ENCODE assay signal across 9 mouse cellular contexts in genomic region chr17:74323844-74324243, GRCm38 (mm10). TPM values are rescaled to one million over a fixed set of nuclear protein-coding genes. Genes with fewer than 3 reads are reported as not detected.
DNase-seq lines count a peak whose midpoint lies in the region; ATAC-seq and TF ChIP-seq lines count a peak whose summit lies in the region.
"Had no signal": no experiment of that assay in that cellular context is flagged by ENCODE, and none has a peak within 500 bp of the region (broad histone marks: within the 10 kb centered on the region; RNA-seq: fewer than 3 reads in every experiment).

TSS of gene Dpy30 (minus strand) at chr17:74323944.

- H3K4me1 ChIP-seq in forebrain, embryonic 11.5 days (replicated peaks; ENCODE audit: control insufficient read depth, insufficient read depth, low read length): no peaks in the 10 kb centered on the region
- H3K4me1 ChIP-seq in limb, embryonic 14.5 days (ENCODE audit: control insufficient read depth, insufficient read depth, low read length): no peaks in the 10 kb centered on the region
- no peaks in the 10 kb centered on the region for H3K4me1 ChIP-seq in stomach, embryonic 14.5 days (ENCODE audit: control insufficient read depth, insufficient read depth, low read length)

- H3K4me2 ChIP-seq in forebrain, embryonic 11.5 days (ENCODE audit: low read depth, low read length, severe bottlenecking): no peak within 1 kb of the TSS
- no peak within 1 kb of the TSS for H3K4me2 ChIP-seq in limb, embryonic 14.5 days (replicated peaks; ENCODE audit: low read depth, low read length, severe bottlenecking)
- H3K4me2 ChIP-seq in stomach, embryonic 14.5 days (replicated peaks; ENCODE audit: low read depth, low read length): no peak within 1 kb of the TSS

- DNase-seq in urinary bladder, adult 2 months (ENCODE audit: low spot score): no peak
- no peak for DNase-seq in urinary bladder, postnatal 36 days (ENCODE audit: low spot score in 2 of 2)
- no peak for DNase-seq in forebrain, embryonic 11.5 days (ENCODE audit: low spot score)
- no peak for DNase-seq in heart, postnatal 4 days
- DNase-seq in limb, embryonic 14.5 days (ENCODE audit: low spot score): no peak
- DNase-seq in embryo, embryonic 10.5 days (ENCODE audit: low spot score): no peak
- DNase-seq in spleen, postnatal 14 days (ENCODE audit: low spot score in 2 of 2): no peak

- H3K9ac ChIP-seq in forebrain, embryonic 11.5 days (ENCODE audit: low read length): no peak within 1 kb of the TSS
- H3K9ac ChIP-seq in limb, embryonic 14.5 days (ENCODE audit: low read depth, low read length, severe bottlenecking): no peak within 1 kb of the TSS
- H3K9ac ChIP-seq in stomach, embryonic 14.5 days (replicated peaks; ENCODE audit: low read depth, low read length): no peak within 1 kb of the TSS

- H3K36me3 ChIP-seq in forebrain, embryonic 11.5 days (ENCODE audit: control insufficient read depth, insufficient read depth, low read length): no peaks in the 10 kb centered on the region
- no peaks in the 10 kb centered on the region for H3K36me3 ChIP-seq in limb, embryonic 14.5 days (ENCODE audit: control insufficient read depth, insufficient read depth, low read length)
- H3K36me3 ChIP-seq in stomach, embryonic 14.5 days (ENCODE audit: control insufficient read depth, insufficient read depth, low read length): no peaks in the 10 kb centered on the region

- no peaks in the 10 kb centered on the region for H3K27me3 ChIP-seq in forebrain, embryonic 11.5 days (ENCODE audit: control insufficient read depth, insufficient read depth, low read length)
- no peaks in the 10 kb centered on the region for H3K27me3 ChIP-seq in limb, embryonic 14.5 days (ENCODE audit: control insufficient read depth, insufficient read depth, low read length)
- H3K27me3 ChIP-seq in stomach, embryonic 14.5 days (ENCODE audit: control insufficient read depth, insufficient read depth, low read length): no peaks in the 10 kb centered on the region

- no peak within 1 kb of the TSS for H3K27ac ChIP-seq in forebrain, embryonic 11.5 days (ENCODE audit: low read depth, low read length)
- H3K27ac ChIP-seq in limb, embryonic 14.5 days (replicated peaks; ENCODE audit: low read depth, low read length): no peak within 1 kb of the TSS
- H3K27ac ChIP-seq in stomach, embryonic 14.5 days (ENCODE audit: low read length): no peak within 1 kb of the TSS

- WGBS in forebrain, embryonic 11.5 days: 78% methylated on average over 2 of the region's 2 CpGs
- 71% methylated on average over 2 of the region's 2 CpGs for WGBS in limb, embryonic 14.5 days
- 76% methylated on average over 2 of the region's 2 CpGs for WGBS in stomach, embryonic 14.5 days

- TF ChIP-seq POLR2A in limb, embryonic 14.5 days (IDR thresholded peaks at IDR 0.05; ENCODE audit: borderline replicate concordance, extremely low read depth, insufficient read depth, insufficient read length): no peak

- H3K4me3 ChIP-seq in forebrain, embryonic 11.5 days (ENCODE audit: low read depth, low read length): no peak within 1 kb of the TSS
- no peak within 1 kb of the TSS for H3K4me3 ChIP-seq in limb, embryonic 14.5 days (replicated peaks; ENCODE audit: low read length)
- H3K4me3 ChIP-seq in stomach, embryonic 14.5 days (ENCODE audit: low read depth, low read length): no peak within 1 kb of the TSS
- H3K4me3 ChIP-seq: erythroblast, embryonic 14.5 days had no signal

- H3K9me3 ChIP-seq in forebrain, embryonic 11.5 days (ENCODE audit: control insufficient read depth, low read length): no peaks in the 10 kb centered on the region
- H3K9me3 ChIP-seq in limb, embryonic 14.5 days (ENCODE audit: control insufficient read depth, low read length): no peaks in the 10 kb centered on the region
- no peaks in the 10 kb centered on the region for H3K9me3 ChIP-seq in stomach, embryonic 14.5 days (ENCODE audit: control insufficient read depth, low read depth, low read length)

- ATAC-seq in forebrain, embryonic 11.5 days (replicated peaks; ENCODE audit: low FRiP score): no peak
- no peak for ATAC-seq in limb, embryonic 14.5 days (ENCODE audit: low FRiP score, low read depth)
- ATAC-seq in stomach, embryonic 14.5 days (ENCODE audit: insufficient number of reproducible peaks, insufficient read depth, low FRiP score, low read depth): no peak

RNA-seq across cellular contexts. Expression of gene Dpy30, which starts in this region (rescaled TPM):
- polyA plus RNA-seq in urinary bladder, adult 2 months (2012; rRNA removed): 80.7 and 103 TPM in 2 replicates
- 244 and 285 TPM in 2 replicates for polyA plus RNA-seq in forebrain, embryonic 11.5 days (2014; fragmentation: Nextera tagmentation; extraction: Ambion mirVana)
- 10 to 100 TPM; 80.7 to 87.4 TPM for total RNA-seq in heart, postnatal 4 days (2021)
- 99.4 and 130 TPM in 2 replicates for polyA plus RNA-seq in limb, embryonic 14.5 days (2012; rRNA removed)
- polyA plus RNA-seq in limb, embryonic 14.5 days (2014; fragmentation: Nextera tagmentation; extraction: Ambion mirVana): 184 and 204 TPM in 2 replicates
- 213 and 215 TPM in 2 replicates for polyA plus RNA-seq in stomach, embryonic 14.5 days (2014; fragmentation: Nextera tagmentation; extraction: Ambion mirVana)
